Mouse (Mus musculus) midbrain, embryonic 12.5 days (tissue): ENCODE measurements around the gene Htra3. TPM values are rescaled to one million over a fixed set of nuclear protein-coding genes. Genes with fewer than 3 reads are reported as not detected.

Experiments used
- ATAC-seq: fragments of 200-750 bp; cut with Nextera tagmentation; 2 replicates; pipeline ENCODE4 v1.8.0; 2017; ENCODE audit warnings: low read depth, moderate TSS enrichment, moderate library complexity; ENCODE audit not compliant: low FRiP score
- H3K27ac ChIP-seq: fragments of 300-500 bp; sonication (generic); replicated peaks from 2 replicates; pipeline ENCODE4 v1.5.1; 2016; ENCODE audit warnings: mild to moderate bottlenecking
- H3K27me3 ChIP-seq: fragments of 300-500 bp; sonication (generic); 2 replicates; pipeline ENCODE4 v1.6.1; 2016; ENCODE audit warnings: mild to moderate bottlenecking
- H3K36me3 ChIP-seq: fragments of 300-500 bp; sonication (generic); 2 replicates; pipeline ENCODE4 v1.6.1; 2016
- H3K4me1 ChIP-seq: fragments of 300-500 bp; sonication (generic); 2 replicates; pipeline ENCODE4 v1.6.1; 2016
- H3K4me2 ChIP-seq: fragments of 300-500 bp; sonication (generic); replicated peaks from 2 replicates; pipeline ENCODE4 v1.6.1; 2016; ENCODE audit warnings: mild to moderate bottlenecking, moderate library complexity
- H3K4me3 ChIP-seq: fragments of 300-500 bp; sonication (generic); 2 replicates; pipeline ENCODE4 v1.5.1; 2016; ENCODE audit warnings: mild to moderate bottlenecking
- H3K9ac ChIP-seq: fragments of 300-500 bp; sonication (generic); replicated peaks from 2 replicates; pipeline ENCODE4 v1.6.1; 2016; ENCODE audit warnings: mild to moderate bottlenecking, moderate library complexity
- H3K9me3 ChIP-seq: fragments of 300-500 bp; sonication (generic); 2 replicates; pipeline ENCODE4 v1.6.1; 2016; ENCODE audit warnings: mild to moderate bottlenecking
- WGBS: fragments of 180-500 bp; shearing (Covaris S2); methylation state at CpG from one replicate; pipeline ENCODE4 v1.1.7; 2016; 5-methylcytosine and 5-hydroxymethylcytosine counted together
- polyA plus RNA-seq: library from polyadenylated mRNA; unstranded; fragments of >200 nt; fragmentation: Nextera tagmentation; extraction: Ambion mirVana; gene quantifications from 2 replicates; pipeline ENCODE4 v1.2.1, GENCODE M21; 2016

Htra3 gene
- polyA plus RNA-seq, 1 experiment from 2014 or later = 7.8 TPM

- Histone ChIP-seq H3K9ac (no peak overlapping the region), H3K4me3 (no peak overlapping the region), H3K4me1 (0 out of 2 replicates have a peak, but pooled peaks cover 6% of the 10 kb centered on the region), H3K27me3 (no peaks in the 10 kb centered on the region), H3K4me2 (no peak overlapping the region), H3K36me3 (no peaks in the 10 kb centered on the region), H3K27ac (no peak overlapping the region), H3K9me3 (no peaks in the 10 kb centered on the region)
- WGBS = 76% methylated on average over 9 of the region's 9 CpGs
- no peak for ATAC-seq
Observed at GRCm38 (mm10) chr5:35671474-35671891, 8.1 kb downstream of the Htra3 start.

- H3K4me1 ChIP-seq = 0 out of 2 replicates have a peak, but pooled peaks cover 6% of the 10 kb centered on the region
- 57% methylated on average over 6 of the region's 6 CpGs for WGBS
- no peaks in the 10 kb centered on the region for H3K36me3 ChIP-seq
- 0 out of 2 replicates have a peak overlapping the region, but pooled peaks have one; percentile 36 for H3K27ac ChIP-seq
- no peak overlapping the region for H3K4me3 ChIP-seq
- H3K9me3 ChIP-seq = no peaks in the 10 kb centered on the region
- H3K4me2 ChIP-seq = no peak overlapping the region
- H3K27me3 ChIP-seq = no peaks in the 10 kb centered on the region
- no peak overlapping the region for H3K9ac ChIP-seq
- no peak for ATAC-seq
Observed at GRCm38 (mm10) chr5:35670412-35670801, 9.2 kb downstream of the Htra3 start.

- no peaks in the 10 kb centered on the region for H3K9me3 ChIP-seq
- H3K4me1 ChIP-seq = 0 out of 2 replicates have a peak, but pooled peaks cover 6% of the 10 kb centered on the region
- no peak overlapping the region for H3K4me3 ChIP-seq
- H3K4me2 ChIP-seq = no peak overlapping the region
- H3K9ac ChIP-seq = no peak overlapping the region
- no peak for ATAC-seq
- H3K27me3 ChIP-seq = no peaks in the 10 kb centered on the region
- H3K36me3 ChIP-seq = no peaks in the 10 kb centered on the region
- no peak overlapping the region for H3K27ac ChIP-seq
- 30% methylated on average over 11 of the region's 11 CpGs for WGBS
Observed at GRCm38 (mm10) chr5:35669747-35670411, 9.7 kb downstream of the Htra3 start.

- H3K9ac ChIP-seq = no peak overlapping the region
- no peaks in the 10 kb centered on the region for H3K9me3 ChIP-seq
- no peaks in the 10 kb centered on the region for H3K36me3 ChIP-seq
- H3K4me3 ChIP-seq = no peak overlapping the region
- H3K4me2 ChIP-seq = no peak overlapping the region
- 0 out of 2 replicates have a peak, but pooled peaks cover 3% of the 10 kb centered on the region for H3K4me1 ChIP-seq
- no peak for ATAC-seq
- no peak overlapping the region for H3K27ac ChIP-seq
- 93% methylated on average over 7 of the region's 7 CpGs for WGBS
- H3K27me3 ChIP-seq = no peaks in the 10 kb centered on the region
Observed at GRCm38 (mm10) chr5:35666152-35666551, 13.4 kb downstream of the Htra3 start.

GRCm38 (mm10) chr5:35662021-35662545, 17.5 kb downstream of the Htra3 start:
- H3K9me3 ChIP-seq = no peaks in the 10 kb centered on the region
- ATAC-seq = no peak
- H3K36me3 ChIP-seq = no peaks in the 10 kb centered on the region
- H3K27ac ChIP-seq = no peak overlapping the region
- 86% methylated on average over 9 of the region's 9 CpGs for WGBS
- H3K4me2 ChIP-seq = no peak overlapping the region
- H3K4me1 ChIP-seq = no peaks in the 10 kb centered on the region
- H3K9ac ChIP-seq = no peak overlapping the region
- H3K27me3 ChIP-seq = no peaks in the 10 kb centered on the region
- H3K4me3 ChIP-seq = no peak overlapping the region

GRCm38 (mm10) chr5:35661210-35661609, 18.4 kb downstream of the Htra3 start:
- H3K4me3 ChIP-seq = no peak overlapping the region
- H3K9me3 ChIP-seq = no peaks in the 10 kb centered on the region
- 82% methylated on average over 6 of the region's 6 CpGs for WGBS
- no peak overlapping the region for H3K9ac ChIP-seq
- no peak overlapping the region for H3K27ac ChIP-seq
- H3K27me3 ChIP-seq = no peaks in the 10 kb centered on the region
- no peak overlapping the region for H3K4me2 ChIP-seq
- no peaks in the 10 kb centered on the region for H3K4me1 ChIP-seq
- ATAC-seq = no peak
- H3K36me3 ChIP-seq = no peaks in the 10 kb centered on the region

- Histone ChIP-seq H3K9me3 (no peaks in the 10 kb centered on the region), H3K27ac (no peak overlapping the region), H3K36me3 (no peaks in the 10 kb centered on the region), H3K27me3 (no peaks in the 10 kb centered on the region), H3K9ac (no peak overlapping the region), H3K4me2 (no peak overlapping the region), H3K4me1 (no peaks in the 10 kb centered on the region), H3K4me3 (no peak overlapping the region)
- ATAC-seq = no peak
- WGBS = 73% methylated on average over 3 of the region's 3 CpGs
Observed at GRCm38 (mm10) chr5:35659503-35659902, 20.1 kb downstream of the Htra3 start.

GRCm38 (mm10) chr5:35655753-35656485, 23.7 kb downstream of the Htra3 start:
- 85% methylated on average over 10 of the region's 10 CpGs for WGBS
- Histone ChIP-seq H3K27ac (no peak overlapping the region), H3K27me3 (no peaks in the 10 kb centered on the region), H3K4me2 (no peak overlapping the region), H3K36me3 (no peaks in the 10 kb centered on the region), H3K4me3 (no peak overlapping the region), H3K9me3 (no peaks in the 10 kb centered on the region), H3K4me1 (no peaks in the 10 kb centered on the region), H3K9ac (no peak overlapping the region)
- ATAC-seq = no peak

GRCm38 (mm10) chr5:35653743-35654395, 25.7 kb downstream of the Htra3 start:
- Histone ChIP-seq H3K4me2 (no peak overlapping the region), H3K27ac (no peak overlapping the region), H3K9me3 (no peaks in the 10 kb centered on the region), H3K9ac (no peak overlapping the region), H3K4me3 (no peak overlapping the region), H3K36me3 (no peaks in the 10 kb centered on the region), H3K4me1 (no peaks in the 10 kb centered on the region), H3K27me3 (no peaks in the 10 kb centered on the region)
- ATAC-seq = no peak
- 83% methylated on average over 9 of the region's 9 CpGs for WGBS

- Histone ChIP-seq H3K9me3 (no peaks in the 10 kb centered on the region), H3K4me1 (no peaks in the 10 kb centered on the region), H3K9ac (no peak overlapping the region), H3K4me3 (no peak overlapping the region), H3K36me3 (no peaks in the 10 kb centered on the region), H3K27me3 (no peaks in the 10 kb centered on the region), H3K4me2 (no peak overlapping the region), H3K27ac (no peak overlapping the region)
- no peak for ATAC-seq
- 86% methylated on average over 13 of the region's 13 CpGs for WGBS
Observed at GRCm38 (mm10) chr5:35652872-35653271, 26.7 kb downstream of the Htra3 start.

GRCm38 (mm10) chr5:35652319-35652718, 27.3 kb downstream of the Htra3 start:
- Histone ChIP-seq H3K9me3 (no peaks in the 10 kb centered on the region), H3K27ac (no peak overlapping the region), H3K27me3 (no peaks in the 10 kb centered on the region), H3K4me2 (no peak overlapping the region), H3K36me3 (no peaks in the 10 kb centered on the region), H3K4me1 (no peaks in the 10 kb centered on the region), H3K4me3 (no peak overlapping the region), H3K9ac (no peak overlapping the region)
- 77% methylated on average over 3 of the region's 3 CpGs for WGBS
- ATAC-seq = no peak

- no peak overlapping the region for H3K4me3 ChIP-seq
- H3K4me1 ChIP-seq = no peaks in the 10 kb centered on the region
- H3K27me3 ChIP-seq = no peaks in the 10 kb centered on the region
- no peaks in the 10 kb centered on the region for H3K9me3 ChIP-seq
- 54% methylated on average over 2 of the region's 2 CpGs for WGBS
- no peaks in the 10 kb centered on the region for H3K36me3 ChIP-seq
- no peak overlapping the region for H3K27ac ChIP-seq
- H3K9ac ChIP-seq = no peak overlapping the region
- H3K4me2 ChIP-seq = no peak overlapping the region
- no peak for ATAC-seq
Observed at GRCm38 (mm10) chr5:35648230-35648629, 31.4 kb downstream of the Htra3 start.
